Mouse (Mus musculus) natural killer cell, adult 2 months (primary cell): Measurements from ENCODE around the gene Gps1.
"Not testable (repeated sequence)": the region's sequence is repeated elsewhere in the genome, so short reads cannot be mapped to it uniquely, and the experiment has no call there.

Source experiments
- DNase-seq, 2 experiments: peaks; one replicate each; pipeline ENCODE4 v3.0.0; 2022; ENCODE audit warnings: low spot score in 2 of 2

The Gps1 gene

DNA sequence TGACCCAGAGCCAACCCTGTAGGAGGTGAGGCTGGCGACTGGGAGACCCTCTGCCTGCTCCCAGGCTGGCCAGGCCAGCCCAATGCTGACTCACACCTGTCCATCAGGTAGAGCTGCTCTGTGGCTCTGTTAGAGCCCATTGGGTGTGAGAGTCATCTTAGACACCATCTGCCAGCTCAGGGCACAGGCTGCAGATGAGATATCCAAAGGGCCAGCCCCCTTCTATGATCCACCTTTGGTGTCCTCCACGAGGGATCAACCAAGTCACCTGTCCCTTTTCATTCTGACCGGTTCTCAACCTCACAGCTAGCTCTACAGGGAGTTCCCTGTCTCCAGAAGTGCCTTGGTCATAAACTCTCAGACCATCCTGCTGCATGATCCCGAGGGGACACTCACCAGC lies 38.2 kb downstream of the Gps1 start:
- no peak for DNase-seq

DNA sequence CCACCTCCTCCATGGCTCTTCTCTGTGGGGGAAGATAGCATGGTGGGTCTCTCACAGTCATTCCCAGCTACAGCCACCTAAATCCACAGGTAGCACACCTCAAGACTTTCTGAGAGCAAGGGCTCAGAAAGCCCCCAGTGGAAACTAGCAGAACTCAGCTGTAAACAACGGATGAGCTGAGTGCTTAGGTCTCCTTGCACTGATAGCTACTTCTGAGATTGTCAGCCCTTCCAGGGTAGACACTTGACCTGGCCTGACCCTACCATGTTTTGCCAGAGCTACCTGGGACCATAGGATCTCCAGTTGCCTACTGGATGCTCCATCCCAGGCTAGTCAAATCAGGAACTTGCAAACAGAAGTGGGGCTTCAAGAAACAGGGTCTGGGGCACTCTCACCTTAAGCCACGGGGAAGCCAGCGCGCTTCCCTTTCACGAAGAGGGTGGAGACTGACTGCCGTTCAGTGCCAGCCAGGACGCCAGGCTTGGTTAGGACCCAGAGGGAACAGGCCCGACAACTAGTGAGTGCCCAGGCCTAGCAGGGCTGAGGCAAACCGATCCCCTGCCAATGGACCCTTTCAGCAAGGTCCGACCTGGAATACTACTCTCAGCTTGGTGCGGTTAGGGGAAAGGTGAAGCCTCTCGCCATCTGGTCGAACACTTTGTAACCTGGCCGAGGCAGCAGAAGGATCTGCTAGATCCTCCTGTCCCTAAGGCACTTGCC lies 38.9 kb downstream of the Gps1 start:
- DNase-seq = no peak

DNA sequence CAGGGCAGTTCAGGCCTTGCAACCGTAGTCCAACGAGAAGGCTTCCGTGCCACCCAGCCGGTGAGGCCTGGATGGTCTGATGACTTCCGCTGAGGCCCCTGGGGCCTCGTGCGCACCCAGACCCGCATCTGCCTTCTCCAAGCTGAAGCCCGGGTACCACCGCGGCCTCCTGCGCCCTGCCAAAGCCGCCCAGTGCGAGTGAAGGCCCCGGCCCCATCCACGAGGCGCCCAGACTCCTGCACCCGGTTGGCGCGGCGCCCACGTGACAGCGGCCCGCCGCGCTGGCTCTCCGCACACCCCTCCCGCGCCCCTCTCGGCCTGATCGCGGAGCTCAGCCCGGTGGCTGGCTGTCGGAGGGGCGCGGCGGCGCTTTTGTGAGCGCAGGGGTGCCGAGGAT lies 39.5 kb downstream of the Gps1 start:
- no peak for DNase-seq

DNA sequence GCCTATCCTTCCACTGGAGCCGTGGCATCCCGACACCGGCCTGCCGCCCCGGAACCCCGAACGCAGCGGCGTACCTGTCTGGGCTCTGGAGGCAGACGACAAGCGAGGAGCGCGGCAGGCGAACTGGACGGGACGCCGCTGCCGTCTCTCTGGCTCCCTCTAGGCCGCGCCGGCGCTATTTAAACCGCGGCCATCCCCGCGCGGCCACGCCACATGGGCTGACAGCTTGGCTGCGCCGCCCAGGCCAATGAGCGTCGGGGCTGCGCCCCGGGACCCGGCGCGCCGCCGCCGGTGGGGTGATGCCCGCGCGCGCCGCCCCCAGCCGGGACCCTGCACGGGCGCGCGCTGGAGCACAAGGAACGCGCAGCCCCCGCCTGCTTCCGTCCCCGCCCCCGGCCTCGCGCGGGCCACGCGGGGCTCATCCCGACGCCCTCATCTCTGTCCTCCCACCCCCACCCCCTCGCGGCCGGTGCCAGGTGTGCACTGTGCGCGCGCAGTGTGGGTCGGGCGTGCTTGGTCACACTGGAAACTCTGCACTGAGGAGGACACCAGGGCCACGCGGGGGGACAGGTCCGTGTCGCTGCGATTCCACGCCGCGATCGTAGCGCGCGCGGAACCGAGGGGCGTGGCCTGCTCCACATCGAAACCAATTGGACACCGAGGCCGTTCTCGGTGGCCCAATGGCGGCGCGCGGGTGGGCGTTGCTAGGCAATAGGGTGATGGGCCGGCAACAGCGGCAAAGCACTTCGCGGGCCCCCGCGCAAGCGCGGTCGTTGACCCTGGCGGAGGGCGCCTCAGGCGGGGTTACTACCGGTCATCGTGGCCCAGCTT lies 40.1 kb downstream of the Gps1 start, which contains the start of gene Fasn:
Gene Fasn (minus strand): TSS at position 592 of the 831 bp plus-strand sequence.
- DNase-seq = peak; percentile 96

DNA sequence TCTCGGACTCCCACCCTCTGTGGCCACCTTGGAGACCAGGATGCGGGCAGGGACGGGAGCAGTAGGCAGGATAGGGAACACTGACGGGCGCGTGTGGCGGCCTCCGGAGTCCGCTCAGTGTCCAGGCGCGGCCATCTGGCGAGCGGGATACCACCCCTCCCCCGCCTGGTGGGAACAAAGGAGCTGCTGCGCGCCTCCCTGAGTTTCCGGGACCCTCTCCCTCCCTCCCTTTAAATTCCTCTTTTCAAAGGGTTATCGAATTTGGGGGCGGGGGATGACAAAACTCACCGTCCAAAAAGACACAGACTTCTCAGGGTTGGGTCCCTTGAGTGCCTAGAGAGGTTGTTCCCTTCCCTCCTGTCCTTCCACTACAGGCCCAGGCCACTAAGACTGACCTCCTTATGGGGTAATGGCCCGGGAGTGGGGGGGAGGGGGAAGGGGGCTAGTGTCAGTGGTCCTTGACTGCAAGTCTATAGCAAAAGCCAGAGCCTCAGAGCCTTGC lies 40.8 kb downstream of the Gps1 start:
- no peak for DNase-seq

DNA sequence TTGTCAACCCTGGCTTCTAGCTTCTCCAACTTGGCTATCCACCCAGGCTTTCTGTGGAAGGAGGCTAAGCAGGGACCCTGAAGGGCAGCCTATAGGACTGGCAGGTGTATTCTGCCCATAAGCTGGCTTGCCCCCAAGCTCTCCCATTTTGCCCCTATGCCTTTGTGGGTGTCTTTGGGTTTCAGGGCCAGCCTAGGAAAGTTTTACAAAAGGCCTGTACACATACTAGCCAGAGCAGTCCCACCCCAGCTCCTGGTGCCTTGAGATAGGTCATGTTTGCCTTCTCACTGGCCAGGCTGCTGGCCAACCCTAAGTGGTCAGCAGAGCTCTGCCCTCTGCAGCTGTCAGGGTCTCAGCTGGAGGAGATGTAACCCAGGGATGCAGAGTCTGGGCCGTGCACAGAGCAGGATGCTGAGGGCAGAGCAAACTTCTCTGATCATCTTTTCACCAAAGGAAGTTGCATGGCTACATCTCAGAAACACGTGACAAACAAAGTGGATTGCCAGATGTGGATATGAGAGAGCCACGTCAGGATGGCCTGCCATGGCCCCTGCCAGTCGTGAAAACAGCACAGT lies 41.3 kb downstream of the Gps1 start:
- peak in 1 of 2 experiments; percentile 29 for DNase-seq

DNA sequence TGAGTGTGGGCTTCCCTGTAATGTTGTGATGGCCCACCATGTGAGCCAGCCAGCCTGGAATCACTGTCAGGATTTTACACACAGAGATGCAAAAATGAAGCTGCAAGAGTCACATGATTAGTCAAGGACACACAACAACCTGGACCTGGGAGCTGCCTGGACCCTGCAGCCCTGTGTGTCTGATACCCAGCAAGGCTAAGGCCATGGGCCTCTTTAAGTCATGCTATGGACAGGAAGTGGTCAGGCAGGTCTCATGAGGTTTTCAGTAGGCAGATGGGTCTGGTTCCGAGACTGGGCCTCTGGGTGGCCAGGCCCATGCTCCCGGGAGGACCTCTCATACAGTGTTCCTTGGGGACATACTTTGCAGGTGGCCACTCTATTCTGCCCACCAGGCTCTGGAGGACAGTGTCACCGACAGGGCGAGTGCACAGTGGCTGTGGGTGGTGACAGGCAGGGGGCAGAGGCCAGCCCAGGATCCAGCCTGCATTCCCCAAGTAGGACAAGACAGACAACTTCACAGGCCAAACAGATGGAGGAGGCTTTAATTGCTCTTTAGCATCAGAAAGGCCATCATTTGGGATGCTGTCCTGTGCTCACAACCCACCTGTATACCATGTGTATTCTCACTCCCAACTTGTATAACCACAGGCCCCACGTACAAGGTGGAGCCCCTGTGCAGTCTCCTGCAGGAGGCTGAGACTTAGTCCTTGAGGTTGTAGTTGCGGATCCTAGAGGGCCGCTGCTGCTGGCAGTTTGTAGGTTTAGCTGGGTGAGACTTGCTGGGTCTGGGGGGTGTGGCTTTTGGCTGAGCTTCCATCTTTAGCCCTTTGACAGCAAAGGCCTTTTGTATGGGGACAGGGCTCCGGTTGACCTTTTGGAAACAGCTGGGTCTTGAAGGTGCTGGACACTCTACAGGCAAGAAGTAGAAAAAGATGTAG lies 42.2 kb downstream of the Gps1 start:
- DNase-seq = peak in 1 of 2 experiments; percentile 36

DNA sequence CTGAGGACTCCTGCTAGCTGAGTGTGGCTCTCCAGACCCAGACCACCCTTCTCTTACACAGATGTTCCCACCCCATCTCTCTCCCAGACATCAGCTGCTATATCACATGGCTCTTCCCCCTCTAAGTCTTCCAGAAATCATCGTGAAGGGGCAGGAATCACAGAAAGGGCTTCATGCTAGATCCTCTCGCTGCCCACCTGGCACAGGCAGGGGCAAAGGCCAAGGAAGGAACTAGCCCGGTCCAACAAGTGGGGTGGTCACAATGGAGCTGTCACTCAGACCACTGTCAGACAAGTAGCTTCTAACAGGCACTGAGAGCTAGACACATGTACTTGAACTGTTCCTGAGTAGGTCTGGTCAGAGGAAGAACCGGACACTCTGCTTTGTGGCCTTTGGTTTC lies 44.3 kb downstream of the Gps1 start:
- DNase-seq = no peak

DNA sequence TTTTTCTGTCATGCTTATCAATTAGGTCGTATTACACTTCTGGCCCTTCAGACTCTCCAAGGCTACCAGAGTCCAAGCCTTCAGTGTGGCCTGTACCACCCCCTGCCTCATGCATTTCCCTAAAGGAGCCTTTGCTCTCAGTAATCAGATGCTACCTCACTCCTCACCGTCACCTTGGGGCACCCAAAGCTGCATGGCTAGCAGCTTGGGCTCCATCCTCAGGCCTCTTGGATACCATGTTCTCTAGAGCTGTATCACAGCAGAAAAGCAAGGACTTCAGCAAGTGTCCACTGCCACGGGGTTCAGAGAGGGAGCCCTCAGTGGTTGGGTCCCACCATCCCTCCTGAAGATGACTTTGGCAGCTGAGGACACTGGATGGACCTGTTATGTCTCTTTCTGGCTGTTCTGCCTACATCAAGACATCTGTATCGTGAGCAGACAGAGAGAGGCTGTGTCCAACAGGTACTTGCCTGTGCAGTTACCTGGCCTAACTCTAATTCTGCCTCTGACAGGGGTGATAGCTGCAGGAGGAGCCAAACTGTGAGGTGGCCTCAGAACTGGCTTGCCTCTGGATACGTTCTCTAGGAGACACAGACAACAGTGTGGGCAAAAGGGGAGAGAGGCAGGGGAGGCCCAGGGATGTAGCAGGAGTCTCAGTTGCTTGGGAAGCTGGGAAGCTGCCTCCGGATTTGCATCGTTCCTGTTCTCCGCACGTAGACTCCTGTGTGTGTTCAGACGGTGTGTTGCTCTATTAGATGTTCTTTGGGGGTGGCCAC lies 45.9 kb downstream of the Gps1 start:
- DNase-seq = no peak

DNA sequence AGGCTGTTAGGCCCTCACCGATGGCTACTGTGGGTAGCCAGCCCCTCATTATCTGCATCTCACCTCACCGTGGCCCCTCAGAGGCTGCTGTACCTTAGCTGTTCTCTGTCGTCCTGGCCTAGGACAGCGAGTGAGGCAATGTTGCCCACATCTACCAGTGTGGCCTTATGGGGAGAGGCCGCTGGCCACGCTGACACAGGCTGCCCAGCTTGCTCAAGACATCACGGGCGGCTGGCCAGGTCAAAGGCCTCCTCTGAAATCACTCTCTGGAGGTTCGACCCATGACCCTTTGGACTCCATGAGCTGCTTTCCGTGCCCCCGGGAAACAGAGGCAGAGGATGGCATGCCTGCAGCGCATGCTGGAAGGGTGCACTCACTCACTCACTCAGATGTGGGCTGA lies 46.6 kb downstream of the Gps1 start:
- no peak for DNase-seq

DNA sequence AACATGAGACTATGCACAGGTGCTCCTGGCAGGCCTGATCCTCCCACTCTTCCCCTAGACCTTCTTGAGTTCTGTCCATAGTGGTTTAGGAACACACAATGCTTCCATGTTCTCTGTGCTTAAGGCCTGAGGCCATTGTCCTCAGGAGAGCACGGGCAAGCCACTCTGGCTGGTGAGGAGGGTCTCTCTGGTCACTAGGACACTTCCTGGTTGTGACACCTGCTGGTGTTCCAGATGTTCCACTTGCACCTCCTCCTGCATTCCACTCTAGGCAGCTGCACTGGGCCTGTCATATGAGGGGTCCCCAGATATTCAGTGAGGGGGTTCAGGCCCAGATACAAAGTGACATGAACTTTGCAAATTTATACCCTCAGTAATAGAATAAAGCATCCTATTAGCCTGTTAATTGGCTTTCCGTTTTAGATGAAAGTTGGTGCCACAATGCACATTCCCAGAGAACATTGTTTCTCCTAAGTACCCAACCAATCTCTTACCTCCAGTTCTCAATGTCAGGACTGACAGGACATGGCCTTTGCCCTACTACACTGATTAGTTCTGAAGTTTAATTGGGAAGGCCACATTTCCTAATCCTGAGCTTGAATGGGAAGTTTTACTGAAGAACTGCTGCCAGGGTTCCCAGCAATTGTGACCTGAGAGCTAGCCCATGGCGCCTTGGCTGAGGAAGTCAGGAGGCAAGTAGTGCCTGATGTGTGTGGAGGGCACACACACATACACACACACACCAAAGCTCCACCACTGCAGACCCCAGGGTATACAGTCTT lies 47.8 kb downstream of the Gps1 start:
- no peak for DNase-seq

DNA sequence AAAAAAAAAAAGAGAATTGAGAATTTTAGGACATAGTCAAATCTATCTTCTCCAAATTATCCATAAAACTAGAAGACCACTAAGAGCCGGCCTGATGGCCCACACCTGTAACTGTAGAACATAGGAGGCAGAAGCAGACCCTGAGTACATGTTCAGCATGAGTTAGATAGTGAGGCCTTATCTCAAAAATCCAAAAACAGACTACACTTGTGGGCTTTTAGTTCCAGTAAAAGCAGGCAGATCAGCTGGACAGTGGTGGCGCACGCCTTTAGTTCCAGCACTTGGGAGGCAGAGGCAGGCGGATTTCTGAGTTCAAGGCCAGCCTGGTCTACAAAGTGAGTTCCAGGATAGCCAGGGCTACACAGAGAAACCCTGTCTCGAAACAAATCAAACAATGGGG lies 48.9 kb downstream of the Gps1 start:
- DNase-seq = not testable (repeated sequence)

DNA sequence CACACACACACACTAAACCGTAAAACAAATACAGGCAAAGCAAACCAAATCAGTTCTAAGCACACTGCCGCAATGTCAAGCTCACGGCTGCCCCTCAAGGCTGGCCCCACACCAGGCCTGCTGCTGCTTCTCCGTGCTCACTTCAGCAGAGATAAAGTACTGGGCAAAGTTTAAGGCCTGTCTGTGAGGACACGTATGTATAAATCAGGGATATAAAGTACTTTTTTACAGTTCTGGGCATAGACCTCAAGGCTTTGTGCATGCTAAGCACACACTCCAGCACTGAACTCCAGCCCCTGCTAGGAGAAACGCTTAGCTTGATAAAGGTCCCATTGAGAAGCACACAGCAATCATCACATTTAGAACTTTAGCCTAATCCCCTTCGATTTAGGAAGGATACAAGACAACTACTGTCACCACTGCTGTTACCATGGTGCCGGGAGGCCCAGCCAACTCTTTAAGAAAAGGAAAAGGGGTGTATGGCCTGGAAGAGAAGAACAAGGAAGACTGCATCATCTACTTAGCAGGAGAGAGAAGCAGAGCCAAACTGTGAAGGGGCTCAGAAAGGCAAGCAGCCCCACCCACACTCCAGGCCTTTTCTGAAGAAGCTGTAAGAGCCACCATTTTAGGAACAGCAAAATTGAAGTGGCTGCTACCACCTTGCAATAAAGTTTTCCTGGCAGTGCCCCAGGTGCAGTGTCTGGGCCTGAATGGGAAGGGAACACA lies 49.6 kb downstream of the Gps1 start:
- no peak for DNase-seq
